In the genomic region with DNA sequence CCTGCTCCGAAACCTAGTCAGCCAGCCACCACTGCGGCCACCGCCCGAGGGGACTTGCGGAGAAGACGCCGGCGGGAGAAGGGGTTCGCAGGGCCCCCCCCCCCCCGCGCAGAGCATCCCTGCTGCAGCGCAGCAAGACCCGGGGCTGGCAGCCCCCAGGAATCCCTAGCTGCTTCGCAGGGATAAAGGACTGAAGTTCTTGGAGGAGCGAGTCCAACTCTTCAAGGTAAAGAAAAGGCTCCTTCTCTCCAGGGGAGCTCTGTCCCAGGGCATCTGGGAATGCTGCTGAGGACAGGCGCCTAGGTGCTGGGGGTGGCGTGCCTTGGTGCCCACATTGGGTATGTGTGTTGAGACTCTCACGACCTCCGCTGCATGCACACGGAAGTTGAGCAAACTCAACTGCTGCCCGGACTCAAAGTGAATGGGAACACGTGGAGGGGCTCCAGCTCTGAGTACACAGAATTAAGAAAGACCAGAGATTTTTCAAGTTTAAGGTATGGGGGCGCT, we compare ENCODE assay signal across 9 mouse cellular contexts. TPM values are rescaled to one million over a fixed set of nuclear protein-coding genes. Genes with fewer than 3 reads are reported as not detected.
DNase-seq lines count a peak whose midpoint lies in the region; ATAC-seq and TF ChIP-seq lines count a peak whose summit lies in the region.
"Had no signal": no experiment of that assay in that cellular context is flagged by ENCODE, and none has a peak within 500 bp of the region (broad histone marks: within the 10 kb centered on the region; RNA-seq: fewer than 3 reads in every experiment).

A gene (plus strand): TSS at position 101 of the 507 bp plus-strand sequence.

- ATAC-seq in lung, postnatal 0 days: no peak
- no peak for ATAC-seq in embryonic facial prominence, embryonic 15.5 days (ENCODE audit: insufficient number of reproducible peaks, low FRiP score, low TSS enrichment, low read depth)
- ATAC-seq in intestine, postnatal 0 days: no peak
- ATAC-seq in erythroblast, adult 5-6 weeks (replicated peaks; ENCODE audit: low FRiP score, poor library complexity, severe bottlenecking): no peak

- peaks cover 36% of the 10 kb centered on the region for H3K27me3 ChIP-seq in lung, postnatal 0 days (replicated peaks; ENCODE audit: insufficient read depth, low read length)
- peaks cover 67% of the 10 kb centered on the region for H3K27me3 ChIP-seq in embryonic facial prominence, embryonic 15.5 days
- H3K27me3 ChIP-seq in intestine, postnatal 0 days (replicated peaks; ENCODE audit: control insufficient read depth, insufficient read depth, low read length): peaks cover 47% of the 10 kb centered on the region

- 2% methylated on average over 22 of the region's 23 CpGs for WGBS in lung, postnatal 0 days
- WGBS in embryonic facial prominence, embryonic 15.5 days: under 1% methylated on average over 22 of the region's 23 CpGs
- WGBS in intestine, postnatal 0 days: 1% methylated on average over 21 of the region's 23 CpGs

- no peak for TF ChIP-seq CTCF in lung, postnatal 0 days (IDR thresholded peaks at IDR 0.05)
- no peak for TF ChIP-seq CTCF in intestine, postnatal 0 days (IDR thresholded peaks at IDR 0.05; ENCODE audit: low read depth)

- peak within 1 kb of the TSS; percentile 19; the same call in 1 of the 2 replicates for H3K4me3 ChIP-seq in lung, postnatal 0 days (ENCODE audit: low read depth, low read length)
- H3K4me3 ChIP-seq in embryonic facial prominence, embryonic 15.5 days (replicated peaks): peak within 1 kb of the TSS; percentile 52
- H3K4me3 ChIP-seq in intestine, postnatal 0 days (ENCODE audit: low read depth, low read length): peak within 1 kb of the TSS; percentile 24

- no peak within 1 kb of the TSS for H3K27ac ChIP-seq in lung, postnatal 0 days (ENCODE audit: low read length)
- H3K27ac ChIP-seq in embryonic facial prominence, embryonic 15.5 days (replicated peaks): no peak within 1 kb of the TSS
- no peak within 1 kb of the TSS for H3K27ac ChIP-seq in intestine, postnatal 0 days (ENCODE audit: low read depth, low read length)

- no peaks in the 10 kb centered on the region for H3K9me3 ChIP-seq in lung, postnatal 0 days (ENCODE audit: low read length)
- no peaks in the 10 kb centered on the region for H3K9me3 ChIP-seq in embryonic facial prominence, embryonic 15.5 days (replicated peaks)
- no peaks in the 10 kb centered on the region for H3K9me3 ChIP-seq in intestine, postnatal 0 days (ENCODE audit: control insufficient read depth)

- 0 out of 2 replicates have a peak, but pooled peaks cover 3% of the 10 kb centered on the region for H3K4me1 ChIP-seq in lung, postnatal 0 days (ENCODE audit: insufficient read depth, low read depth, low read length)
- peaks cover 17% of the 10 kb centered on the region for H3K4me1 ChIP-seq in embryonic facial prominence, embryonic 15.5 days
- no peaks in the 10 kb centered on the region for H3K4me1 ChIP-seq in intestine, postnatal 0 days (replicated peaks; ENCODE audit: control insufficient read depth, insufficient read depth, low read length)

- no peaks in the 10 kb centered on the region for H3K36me3 ChIP-seq in lung, postnatal 0 days (ENCODE audit: insufficient read depth, low read length)
- no peaks in the 10 kb centered on the region for H3K36me3 ChIP-seq in embryonic facial prominence, embryonic 15.5 days
- H3K36me3 ChIP-seq in intestine, postnatal 0 days (ENCODE audit: control insufficient read depth, insufficient read depth): no peaks in the 10 kb centered on the region

- H3K9ac ChIP-seq in lung, postnatal 0 days (replicated peaks; ENCODE audit: low read depth): no peak within 1 kb of the TSS
- peak within 1 kb of the TSS; percentile 24; the same call in 1 of the 2 replicates for H3K9ac ChIP-seq in embryonic facial prominence, embryonic 15.5 days
- no peak within 1 kb of the TSS for H3K9ac ChIP-seq in intestine, postnatal 0 days (ENCODE audit: low read depth, low read length)

- no peak for DNase-seq in lung, postnatal 0 days (ENCODE audit: low spot score)
- DNase-seq in lung, postnatal 36 days: no peak
- DNase-seq in retina, postnatal 1 day: peak; percentile 7
- no peak for DNase-seq in cerebellum, adult 11 months
- no peak for DNase-seq in lung, postnatal 4 days

- peak within 1 kb of the TSS; percentile 39 for H3K4me2 ChIP-seq in lung, postnatal 0 days (replicated peaks; ENCODE audit: low read depth, low read length)
- peak within 1 kb of the TSS; percentile 91 for H3K4me2 ChIP-seq in embryonic facial prominence, embryonic 15.5 days (replicated peaks)
- peak within 1 kb of the TSS; percentile 57 for H3K4me2 ChIP-seq in intestine, postnatal 0 days (replicated peaks; ENCODE audit: low read depth)

- TF ChIP-seq EP300 in lung, postnatal 0 days (IDR thresholded peaks at IDR 0.05): no peak

RNA-seq across cellular contexts. Expression of the gene that starts here (rescaled TPM):
- 0.12 TPM in 1 of 2 replicates, not detected in the other for polyA plus RNA-seq in lung, postnatal 0 days (2015; fragmentation: Nextera tagmentation; extraction: Ambion mirVana)
- polyA plus RNA-seq in embryonic facial prominence, embryonic 15.5 days (2015; fragmentation: Nextera tagmentation; extraction: Ambion mirVana): 16.4 and 26.3 TPM in 2 replicates
- not detected in 2 replicates for polyA plus RNA-seq in intestine, postnatal 0 days (2015; fragmentation: Nextera tagmentation; extraction: Ambion mirVana)
- total RNA-seq in erythroblast, adult 5-6 weeks (2015; ENCODE audit: low replicate concordance): not detected in 2 replicates
- not detected in 2 replicates for total RNA-seq in erythroblast, adult 5-6 weeks (2017; ENCODE audit: low replicate concordance)
- polyA plus RNA-seq: large intestine, adult 2 months had no signal

Comparison
In these comparisons a context has a peak if more than half of its experiments do, and no peak if none do; other contexts are left out.
1. RNA of the gene that starts here (polyA plus RNA-seq): 16.4 to 26.3 TPM in embryonic facial prominence, embryonic 15.5 days; 0.12 TPM in lung, postnatal 0 days and not detected in intestine, postnatal 0 days; every median in the first group is over 10 times any median in the second.
2. H3K4me2 ChIP-seq: peak in every context shown above with its lines; median percentile 91 in embryonic facial prominence, embryonic 15.5 days; 57 in intestine, postnatal 0 days; 39 in lung, postnatal 0 days.
3. Peak in every context shown above with its lines, with median percentiles within 50 percentile points of each other: H3K4me3 ChIP-seq.